Mouse (Mus musculus) forelimb bud, embryonic 11.5 days (tissue): ENCODE data around the gene Tbxas1.

Experiments
- DNase-seq: peaks from one replicate; pipeline ENCODE4 v3.0.0-alpha.2; 2012; ENCODE audit warnings: low read depth, low spot score

The Tbxas1 gene

GRCm38 (mm10) chr6:38960367-38960766, 85.2 kb downstream of the Tbxas1 start:
- DNase-seq, result no peak

DNA sequence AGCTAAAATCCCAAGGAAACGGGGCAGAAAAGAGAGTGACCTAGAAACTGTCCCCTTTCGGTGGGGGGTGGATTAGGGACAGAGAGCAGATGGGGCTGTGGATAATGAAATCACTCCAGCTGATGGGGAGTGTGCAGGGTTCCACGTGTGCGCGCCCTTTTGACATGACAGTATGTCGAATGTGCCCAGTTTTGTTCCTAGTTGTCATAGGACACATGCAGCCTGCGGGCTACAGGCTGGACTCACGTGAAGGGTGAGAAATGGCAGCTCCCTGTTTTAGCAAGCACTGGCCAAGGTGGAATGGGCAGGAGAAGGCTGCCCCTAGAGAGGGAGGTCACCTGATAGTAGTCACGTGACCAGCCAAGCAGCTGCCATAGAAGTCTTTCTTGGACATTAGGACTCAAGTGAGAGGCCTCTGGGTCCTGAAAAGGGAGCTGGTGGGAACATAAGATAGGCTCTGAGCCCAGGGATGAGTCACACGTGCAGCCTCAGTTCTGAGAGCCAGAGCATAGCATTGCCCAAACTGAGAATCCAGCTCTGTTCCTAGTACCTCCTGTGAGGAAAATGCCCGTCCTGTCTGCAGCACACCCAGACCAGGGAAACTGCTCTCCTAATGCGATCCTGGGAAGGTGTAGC, 85.7 kb downstream of the Tbxas1 start:
- DNase-seq, result no peak

GRCm38 (mm10) chr6:38961427-38962033, 86.3 kb downstream of the Tbxas1 start:
- no peak for DNase-seq

- DNase-seq, result no peak
Observed at GRCm38 (mm10) chr6:38966839-38967238, 91.6 kb downstream of the Tbxas1 start.

GRCm38 (mm10) chr6:38967288-38967687, 92.1 kb downstream of the Tbxas1 start:
- DNase-seq, result no peak

GRCm38 (mm10) chr6:38967988-38968387, 92.8 kb downstream of the Tbxas1 start:
- DNase-seq, result no peak

DNA sequence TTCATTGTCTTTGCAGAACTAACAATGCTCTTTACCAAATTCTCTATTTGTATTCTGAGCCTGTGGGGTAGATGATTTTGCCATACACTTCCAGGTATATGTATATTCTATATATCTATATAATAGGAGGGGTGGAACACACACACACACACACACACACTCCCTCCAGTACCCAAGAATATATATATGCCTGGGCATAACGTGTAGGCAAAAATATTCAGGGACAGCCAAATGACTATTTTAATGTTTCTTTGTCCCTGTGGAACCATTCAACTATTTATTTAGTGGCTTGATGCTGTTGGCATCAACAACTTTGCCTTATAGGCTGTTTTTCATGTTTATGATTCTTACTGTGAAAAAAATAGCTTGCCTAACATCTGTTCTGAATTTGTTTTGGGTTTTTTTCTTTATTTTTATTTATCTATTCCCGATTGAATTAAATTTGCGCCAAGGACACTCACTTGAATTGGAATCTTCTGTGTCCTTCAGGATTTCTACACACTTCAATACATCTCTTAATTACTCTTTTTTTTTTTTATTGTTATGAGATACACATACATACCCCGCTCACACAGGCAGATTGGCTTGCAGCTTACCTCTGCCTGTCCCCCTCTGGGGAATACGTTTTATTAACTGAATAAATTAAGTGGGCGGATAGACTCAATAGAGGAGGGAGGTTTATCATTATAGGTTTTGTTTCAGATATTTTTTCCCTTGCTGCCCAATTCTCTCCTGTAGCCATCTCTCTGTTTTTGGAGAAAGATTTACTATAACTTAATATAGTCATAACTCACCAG, 94.9 kb downstream of the Tbxas1 start:
- DNase-seq, result no peak

- DNase-seq, result no peak
Observed at GRCm38 (mm10) chr6:38970759-38971158, 95.6 kb downstream of the Tbxas1 start.

GRCm38 (mm10) chr6:38972826-38973225, 97.6 kb downstream of the Tbxas1 start:
- DNase-seq, result no peak

DNA sequence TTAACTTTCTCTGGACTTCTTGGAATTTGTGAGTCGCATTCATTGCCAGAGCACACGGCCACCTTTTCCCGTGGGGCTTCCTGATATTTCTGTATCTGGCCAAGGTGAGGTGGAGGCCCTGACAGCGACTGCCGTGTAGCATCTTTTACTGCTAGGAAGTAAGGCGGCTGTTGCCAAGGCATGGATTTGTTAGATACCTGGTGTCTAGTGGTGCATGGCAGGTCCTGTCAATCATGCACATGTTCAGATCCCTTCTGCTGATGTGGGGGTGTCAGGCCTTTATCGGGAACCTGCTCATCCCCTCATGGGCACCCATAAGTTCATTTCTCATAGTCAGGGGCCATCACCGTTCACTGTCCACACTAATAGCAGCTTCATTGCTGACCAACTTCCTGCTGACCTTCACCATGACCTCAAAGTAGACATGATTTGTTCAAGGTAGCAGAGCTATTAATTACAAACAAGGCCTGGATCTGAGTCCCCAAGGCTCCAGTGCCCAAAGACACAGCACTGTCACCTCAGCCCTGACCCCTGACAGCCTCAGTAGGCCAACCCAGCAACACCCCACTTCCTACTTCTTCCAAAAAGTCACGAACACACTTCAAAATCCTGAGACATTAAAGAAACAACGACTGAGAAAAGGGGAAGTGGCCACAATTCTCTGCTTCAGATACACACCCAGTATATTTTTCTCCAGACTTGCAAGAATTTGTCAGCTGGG, 98.4 kb downstream of the Tbxas1 start:
- no peak for DNase-seq

- peak; percentile 19 for DNase-seq
Observed at GRCm38 (mm10) chr6:38974162-38974525, 98.9 kb downstream of the Tbxas1 start.

DNA sequence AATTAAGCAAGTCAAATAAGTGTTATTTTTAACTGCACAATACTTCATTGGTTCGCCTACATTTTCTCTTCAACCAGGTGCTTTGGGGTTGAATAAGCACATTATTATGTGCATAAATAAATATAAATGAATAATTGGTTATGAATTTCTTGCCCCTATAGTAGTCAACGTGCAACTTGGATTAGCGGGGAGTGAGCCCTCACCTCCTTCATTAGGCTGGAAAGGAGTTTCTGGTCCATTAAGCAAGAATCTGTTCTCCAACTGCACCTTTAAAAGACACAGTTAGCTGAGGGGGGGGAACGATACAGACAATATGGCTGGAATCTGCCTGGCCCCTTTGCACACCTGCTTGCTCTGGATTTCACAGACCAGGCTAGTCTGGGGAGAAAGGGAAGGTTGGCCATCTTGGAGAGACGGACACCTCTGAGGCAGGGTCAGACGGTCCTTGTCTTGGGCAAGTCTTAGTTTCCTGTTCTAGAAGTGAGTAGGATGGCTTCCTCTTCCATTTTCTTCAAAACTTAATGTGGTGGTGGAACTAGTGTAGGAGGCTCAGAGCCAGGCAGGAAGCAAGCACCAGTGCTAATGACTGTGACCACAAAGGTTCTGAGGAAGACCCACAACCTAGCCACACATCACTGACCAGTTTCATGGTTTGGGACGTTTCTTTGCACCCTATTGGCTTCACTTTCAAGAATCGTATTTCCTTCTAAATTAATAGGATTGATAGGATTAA, 99.5 kb downstream of the Tbxas1 start:
- DNase-seq, result no peak

- no peak for DNase-seq
Observed at GRCm38 (mm10) chr6:38975866-38976265, 100.7 kb downstream of the Tbxas1 start.

- no peak for DNase-seq
Observed at GRCm38 (mm10) chr6:38976355-38976754, 101.2 kb downstream of the Tbxas1 start.

DNA sequence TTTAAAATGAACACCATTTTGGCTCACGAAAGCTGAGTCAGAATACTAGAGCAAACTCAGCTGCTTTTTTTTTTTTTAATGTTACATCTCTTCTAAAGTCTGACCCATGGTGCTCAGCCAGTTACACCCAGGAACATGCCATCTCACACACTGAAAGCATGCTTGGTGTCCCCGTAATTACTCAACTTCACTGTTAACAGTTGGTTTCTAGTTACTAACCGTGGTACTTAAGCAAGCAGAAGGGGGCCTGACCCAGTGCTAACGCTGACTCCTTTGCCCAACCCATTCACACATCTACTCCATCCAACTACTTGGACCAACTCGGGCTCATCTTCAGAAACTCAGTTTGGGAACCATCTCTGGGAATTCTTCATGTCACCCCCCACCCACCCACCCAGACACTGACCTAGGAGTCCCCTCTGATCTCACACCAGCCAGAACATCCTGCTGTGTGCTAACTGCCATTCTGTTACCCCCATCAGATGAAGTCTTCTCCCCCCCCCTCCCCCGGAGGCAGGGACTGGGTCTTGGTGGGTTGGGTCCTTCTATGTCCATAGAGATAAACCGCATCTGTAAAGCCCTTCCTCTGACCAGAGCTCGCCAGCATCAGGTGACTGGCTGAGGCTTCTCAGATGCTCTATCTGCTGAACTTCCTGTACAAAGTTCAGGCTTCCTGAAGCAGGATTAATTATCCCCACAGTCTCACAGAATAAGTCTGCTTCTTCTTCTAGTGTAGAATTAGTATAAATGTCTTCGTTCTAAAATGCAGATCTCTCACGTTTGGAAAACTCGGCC, 105.9 kb downstream of the Tbxas1 start:
- no peak for DNase-seq

DNA sequence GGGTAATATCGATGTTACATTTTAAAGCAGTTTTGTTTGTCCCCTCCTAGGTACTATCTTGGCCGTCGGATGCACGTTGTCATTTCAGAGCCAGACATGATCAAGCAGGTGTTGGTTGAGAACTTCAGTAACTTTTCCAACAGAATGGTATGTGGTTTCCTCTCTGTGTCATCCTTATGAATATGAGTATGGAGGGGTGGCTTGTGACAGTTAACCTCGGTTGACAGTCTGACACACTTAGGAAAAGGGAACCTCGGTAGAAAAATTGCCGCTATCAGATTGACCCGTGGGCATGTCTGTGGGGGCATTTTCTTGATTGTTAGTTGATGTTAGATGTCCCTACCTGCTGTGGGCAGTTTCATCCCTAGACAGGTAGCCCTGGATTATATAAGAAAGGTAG, 106.9 kb downstream of the Tbxas1 start:
- no peak for DNase-seq

DNA sequence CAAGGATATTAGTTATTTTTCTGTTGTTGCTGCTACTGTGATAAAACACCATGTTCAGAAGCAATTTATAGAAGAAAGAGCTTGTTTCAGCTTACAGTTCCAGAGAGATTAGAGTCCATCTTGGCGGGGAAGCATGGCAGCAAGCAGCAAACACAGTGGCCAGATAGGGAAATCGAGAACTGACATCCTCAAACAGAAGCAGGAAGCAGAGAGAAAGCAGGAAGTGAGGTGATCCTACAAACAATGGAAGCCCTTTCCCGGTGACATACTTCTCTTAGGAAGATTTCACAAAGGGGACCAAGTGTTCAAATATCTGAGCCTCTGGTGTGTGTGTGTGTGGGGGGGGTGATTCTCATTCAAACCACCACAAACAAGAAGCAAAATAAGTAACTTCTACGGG, 107.5 kb downstream of the Tbxas1 start:
- DNase-seq, result no peak

DNA sequence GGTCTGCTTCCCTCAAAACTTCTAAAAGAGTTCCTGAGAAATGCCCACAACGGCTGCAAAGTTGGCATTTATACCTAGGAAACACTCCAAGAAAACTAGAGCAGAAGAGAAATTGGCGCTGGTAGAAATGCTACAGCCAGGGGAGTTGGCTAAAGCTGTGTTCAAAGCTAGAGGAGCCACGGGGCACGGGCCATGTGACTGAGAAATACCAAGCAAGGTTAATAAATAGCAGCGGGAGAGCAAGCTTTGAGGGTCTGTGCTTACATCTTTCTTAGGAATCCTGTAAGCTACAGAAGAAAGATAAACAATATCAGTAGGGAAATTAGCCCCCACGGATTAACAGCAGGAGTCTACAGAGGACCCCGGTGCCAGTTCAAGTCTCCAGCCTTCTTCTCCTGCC, 107.9 kb downstream of the Tbxas1 start:
- no peak for DNase-seq

DNA sequence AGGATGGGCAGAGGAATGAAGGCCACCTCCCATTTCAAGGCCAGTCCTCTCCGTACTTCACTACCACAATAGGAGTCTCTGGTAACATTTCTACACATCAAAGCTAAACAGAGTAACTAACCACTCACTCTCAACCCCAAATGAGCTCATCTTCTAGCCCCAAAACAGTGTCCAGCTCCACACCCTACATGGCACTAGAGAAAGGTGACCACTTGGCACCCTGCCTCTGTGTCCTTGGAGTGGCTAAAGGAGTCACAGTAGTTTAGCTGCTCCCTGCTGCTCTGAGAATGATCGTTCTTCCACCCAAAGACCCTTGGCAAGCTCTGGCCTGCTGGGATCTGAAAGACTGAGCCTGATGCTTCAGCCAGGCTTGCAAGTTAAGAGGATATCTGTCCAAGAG, 109.4 kb downstream of the Tbxas1 start:
- no peak for DNase-seq

DNA sequence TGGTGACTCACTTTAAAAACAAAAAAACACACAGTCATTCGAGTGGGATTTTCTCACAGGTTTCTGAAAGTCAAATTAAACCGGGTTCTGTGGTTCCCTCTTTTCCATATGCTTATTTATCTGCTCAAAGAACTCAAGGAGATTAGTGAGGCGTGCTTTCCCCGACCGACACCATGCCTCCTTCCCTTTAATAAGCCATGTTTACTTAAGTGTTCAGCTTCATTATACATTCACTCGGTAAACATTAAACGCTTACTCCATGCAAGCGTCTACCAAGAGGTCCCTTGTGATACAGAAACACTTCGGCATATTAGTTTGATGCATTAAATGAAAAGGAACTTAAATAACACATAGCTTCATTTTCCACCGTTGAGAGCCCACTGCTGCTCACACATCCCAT, 111.4 kb downstream of the Tbxas1 start:
- DNase-seq, result no peak

DNA sequence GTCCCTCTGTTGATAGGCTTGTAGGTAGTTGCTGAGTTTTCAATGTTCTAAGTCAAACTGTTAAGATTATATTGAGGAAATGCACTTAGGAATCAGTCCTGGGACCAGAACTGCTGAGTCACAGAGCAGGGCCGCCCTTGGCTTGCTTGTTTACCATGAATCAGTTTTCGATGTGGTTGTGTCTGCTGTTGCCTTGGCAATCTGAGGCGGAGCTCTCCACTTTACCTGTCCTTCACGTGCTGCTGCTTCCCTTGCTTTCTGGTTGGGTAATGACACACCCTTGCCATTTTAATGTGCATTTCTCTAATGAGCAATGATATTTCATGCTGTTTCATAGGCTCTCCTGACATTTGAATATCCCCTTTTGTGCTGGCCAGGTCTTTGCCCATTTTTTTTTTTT, 116.8 kb downstream of the Tbxas1 start:
- DNase-seq, result no peak
